Mouse (Mus musculus) gastrocnemius, adult 2 months (tissue): Measurements from ENCODE around the gene Pex6. TPM values are rescaled to one million over a fixed set of nuclear protein-coding genes. Genes with fewer than 3 reads are reported as not detected.

Experiments
- DNase-seq: peaks from one replicate; pipeline ENCODE4 v3.0.0; 2022
- H3K27ac ChIP-seq: fragments of 200-600 bp; 2 replicates; pipeline ENCODE4 v1.8.1; 2022; ENCODE audit warnings: mild to moderate bottlenecking
- H3K4me3 ChIP-seq: fragments of 200-600 bp; 2 replicates; pipeline ENCODE4 v1.8.1; 2022; ENCODE audit warnings: mild to moderate bottlenecking, moderate library complexity
- CTCF ChIP-seq: fragments of 200-600 bp; IDR thresholded peaks from 2 replicates; pipeline ENCODE4 v1.8.1; 2022; ENCODE audit warnings: antibody characterized with exemption, mild to moderate bottlenecking, moderate library complexity
- intact Hi-C: fragments of 180-260 bp; cut with DNase I; formaldehyde crosslinking; loops from one replicate; pipeline ENCODE4 v1.15.1; 2025
- total RNA-seq, 2 experiments: library from RNA; stranded (reverse); gene quantifications; 2 replicates each; pipeline ENCODE4 v1.2.3; 2021

Gene Pex6
- total RNA-seq, 2 experiments from 2014 or later = 13.4 to 21.8 TPM

DNA sequence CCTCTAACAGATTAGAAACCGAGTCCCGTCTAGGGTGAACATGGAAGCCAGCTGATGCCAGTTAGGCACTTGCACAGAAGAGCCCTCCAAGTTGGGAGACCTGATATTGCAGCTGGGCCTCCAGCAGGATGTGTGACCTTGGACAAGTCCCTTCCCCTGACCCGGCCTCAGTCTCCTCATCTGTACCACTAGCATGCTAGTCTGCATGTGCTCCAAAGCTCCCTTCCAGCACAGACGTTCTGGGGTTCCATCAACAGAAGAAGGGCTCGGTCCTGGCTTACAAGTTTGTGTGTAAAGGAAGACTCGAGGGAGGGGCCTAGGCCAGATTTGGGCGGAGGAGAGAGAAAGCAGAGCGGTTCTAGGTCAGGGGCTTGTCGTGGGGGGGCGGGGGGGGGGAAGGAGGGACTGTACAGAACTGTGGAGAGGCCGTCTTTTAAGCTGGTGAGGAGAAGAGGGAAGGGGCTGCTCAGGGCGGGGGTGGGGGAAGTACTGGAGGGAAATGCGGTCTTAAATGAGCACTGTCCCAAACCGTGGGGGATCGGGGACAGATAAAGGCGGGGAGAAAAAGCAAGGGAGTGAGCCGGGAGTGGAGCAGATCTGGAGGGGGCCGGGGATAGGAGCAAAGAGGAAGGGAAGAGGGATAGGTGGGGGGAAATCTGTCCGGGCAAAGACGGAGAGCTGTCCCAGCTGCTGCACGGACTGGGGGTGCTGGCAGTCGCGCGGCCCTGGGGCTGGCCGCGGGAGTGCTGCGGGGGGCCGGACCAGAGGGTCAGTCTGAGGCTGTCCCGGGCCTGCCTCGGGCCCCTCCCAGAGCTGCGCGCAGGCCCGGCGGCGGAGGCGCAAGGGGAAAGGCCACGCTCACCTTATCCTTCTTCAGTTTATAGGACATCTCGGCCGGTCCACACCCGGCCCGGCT lies 7.0 kb upstream of the Pex6 start:
- peak overlapping the region; percentile 92 for H3K27ac ChIP-seq
- H3K4me3 ChIP-seq = peak overlapping the region; percentile 74
- no peak for DNase-seq
- TF ChIP-seq CTCF = no peak
- intact Hi-C loops = loop anchor here (10.0 kb wide), 1 partner anchor 149 kb away; the partner anchor contains the start of gene Srf

DNA sequence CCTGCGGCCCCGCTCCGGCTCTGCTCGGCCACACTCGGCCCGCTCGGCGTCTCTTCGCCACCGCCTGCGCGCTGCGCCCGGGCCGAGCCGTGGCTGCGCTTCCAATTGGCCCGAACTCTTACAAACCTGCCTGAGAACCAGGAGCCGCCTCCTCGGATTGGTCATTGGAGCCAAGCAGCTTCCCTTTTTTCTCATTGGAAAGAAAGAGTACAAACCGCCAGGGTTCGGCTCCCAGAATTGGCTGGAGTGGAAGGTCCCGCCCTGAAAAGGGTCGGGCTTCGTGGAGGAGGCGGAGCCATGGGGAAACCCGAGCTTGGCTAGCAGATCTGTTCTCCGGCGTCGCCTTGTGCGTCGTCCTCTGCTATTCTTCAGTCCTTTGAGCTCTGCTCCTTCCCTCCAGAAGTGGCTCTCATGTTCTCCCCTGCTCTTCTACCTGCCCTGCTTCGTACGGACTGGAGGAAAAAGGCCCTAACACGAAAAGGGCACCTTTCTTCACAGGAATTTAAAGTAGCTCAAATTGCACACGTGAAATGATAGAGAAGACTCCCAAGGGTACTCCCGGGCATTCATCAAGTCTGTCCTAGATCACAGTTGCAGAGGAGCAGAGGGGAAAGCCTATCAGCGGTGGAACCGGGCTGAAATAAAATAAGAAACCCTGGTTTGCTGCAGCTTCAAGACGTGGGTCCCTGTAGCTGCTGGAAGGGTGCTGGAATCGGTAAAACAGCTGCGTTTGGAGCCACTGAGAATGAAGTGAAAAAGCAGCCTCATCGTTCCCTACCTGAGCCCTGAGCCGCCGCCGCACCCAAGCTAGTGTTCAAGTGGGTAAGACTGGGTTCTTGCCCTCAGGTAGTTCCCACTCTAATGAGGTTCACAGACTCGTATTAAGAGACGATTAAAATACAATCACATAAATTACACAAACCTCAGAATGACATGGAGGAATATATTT lies 6.1 kb upstream of the Pex6 start, which contains the start of gene Ppp2r5d:
Gene Ppp2r5d, minus strand, starts transcription at position 225 of the 949 bp plus-strand sequence.
- TF ChIP-seq CTCF = no peak
- H3K27ac ChIP-seq = peak within 1 kb of the TSS; percentile 92
- intact Hi-C loops = loop anchor here (1.0 to 10.0 kb wide), 2 partner anchors 24 to 150 kb away; partner anchors contain the start of gene Srf
- peak; percentile 96 for DNase-seq
- H3K4me3 ChIP-seq = peak within 1 kb of the TSS; percentile 74

DNA sequence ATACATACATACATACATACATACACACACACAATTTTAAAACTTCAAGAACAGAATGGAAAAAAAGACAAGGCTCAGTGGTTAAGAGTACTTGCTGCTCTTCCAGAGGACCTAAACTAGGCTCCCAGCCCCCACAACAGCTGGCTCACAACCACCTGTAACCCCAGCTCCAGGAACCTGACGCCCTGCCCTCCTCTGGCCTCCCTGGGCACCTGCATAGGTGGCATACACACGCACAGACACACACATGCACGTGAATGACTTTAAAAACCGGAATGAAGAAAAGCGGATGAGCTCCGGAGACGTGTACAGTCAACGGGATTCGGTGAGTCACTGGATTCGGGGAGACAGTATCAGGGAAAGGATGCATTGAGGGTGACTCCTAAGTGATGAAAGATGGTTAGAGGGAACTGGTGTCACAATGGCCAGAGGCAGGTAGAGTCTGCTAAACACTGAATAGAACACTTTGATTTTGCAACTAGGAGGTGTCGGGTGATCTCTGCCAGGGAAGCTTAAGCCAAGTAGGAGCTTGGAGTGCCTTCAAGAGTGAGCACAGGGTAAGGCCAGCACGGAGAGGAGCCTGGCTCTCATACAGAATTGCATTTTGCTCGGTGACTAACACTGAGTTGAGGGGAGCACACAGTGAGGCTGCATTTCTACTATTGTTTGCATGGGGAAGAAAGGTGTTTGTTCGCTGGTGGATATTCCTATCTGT lies 4.7 kb upstream of the Pex6 start:
- TF ChIP-seq CTCF = no peak
- peak; percentile 59 for DNase-seq
- intact Hi-C loops = loop anchor here (10.0 kb wide), 1 partner anchor 152 kb away; the partner anchor contains the start of gene Srf
- Histone ChIP-seq H3K27ac (peak overlapping the region; percentile 38), H3K4me3 (no peak overlapping the region)

DNA sequence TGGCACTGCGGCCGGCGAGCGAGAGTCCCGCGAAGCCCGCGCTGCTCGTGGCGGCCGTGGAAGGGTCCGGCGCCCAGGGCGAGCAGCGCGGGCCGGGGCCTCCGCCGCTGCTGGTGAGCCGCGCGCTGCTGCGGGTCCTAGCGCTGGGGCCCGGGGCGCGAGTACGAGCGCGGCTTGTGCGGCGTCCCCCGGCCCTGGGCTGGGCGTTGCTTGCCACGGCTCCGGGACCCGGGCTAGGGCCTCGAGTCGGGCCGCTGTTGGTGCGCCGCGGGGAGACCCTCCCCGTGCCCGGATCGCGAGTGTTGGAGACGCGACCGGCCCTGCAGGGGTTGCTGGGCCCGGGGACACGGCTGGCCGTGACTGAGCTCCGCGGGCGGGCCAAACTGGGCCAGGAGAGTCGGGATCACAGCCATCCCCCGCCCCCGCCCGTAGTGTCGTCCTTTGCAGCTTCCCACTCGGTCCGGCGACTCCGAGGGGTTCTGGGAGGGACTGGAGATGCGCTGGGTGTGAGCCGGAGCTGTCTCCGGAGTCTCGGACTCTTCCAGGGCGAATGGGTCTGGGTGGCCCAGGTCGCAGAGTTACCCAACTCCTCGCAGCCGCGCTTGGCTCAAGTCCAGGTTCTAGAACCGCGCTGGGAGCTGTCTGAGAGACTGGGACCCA lies 479 bp downstream of the Pex6 start:
- peak overlapping the region; percentile 93 for H3K27ac ChIP-seq
- H3K4me3 ChIP-seq = peak overlapping the region; percentile 91
- intact Hi-C loops = loop anchor here (2.0 kb wide), 1 partner anchor 67 kb away; no protein-coding TSS in a partner anchor
- DNase-seq = peak; percentile 73
- no peak for TF ChIP-seq CTCF

DNA sequence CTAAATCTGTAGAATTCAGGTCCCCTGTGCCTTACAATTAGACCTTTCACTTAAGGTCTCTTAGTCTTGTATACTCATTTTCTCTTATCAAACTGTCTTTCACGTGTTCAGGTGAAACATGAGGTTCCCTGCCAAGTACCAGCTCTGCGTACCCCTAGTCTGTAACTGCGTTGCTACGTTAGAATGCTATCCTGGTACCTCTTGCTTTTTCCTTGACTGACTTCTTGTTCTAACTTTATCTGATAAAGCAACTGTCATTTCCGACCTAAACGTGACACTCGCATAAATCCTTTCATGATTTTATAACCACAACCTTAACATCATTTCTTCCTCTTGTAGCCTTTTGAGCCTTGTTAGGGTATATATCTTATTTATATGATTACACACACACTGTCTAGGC lies 1.2 kb downstream of the Pex6 start:
- intact Hi-C loops = loop anchor here (2.0 kb wide), 1 partner anchor 68 kb away; no protein-coding TSS in a partner anchor
- DNase-seq = no peak

DNA sequence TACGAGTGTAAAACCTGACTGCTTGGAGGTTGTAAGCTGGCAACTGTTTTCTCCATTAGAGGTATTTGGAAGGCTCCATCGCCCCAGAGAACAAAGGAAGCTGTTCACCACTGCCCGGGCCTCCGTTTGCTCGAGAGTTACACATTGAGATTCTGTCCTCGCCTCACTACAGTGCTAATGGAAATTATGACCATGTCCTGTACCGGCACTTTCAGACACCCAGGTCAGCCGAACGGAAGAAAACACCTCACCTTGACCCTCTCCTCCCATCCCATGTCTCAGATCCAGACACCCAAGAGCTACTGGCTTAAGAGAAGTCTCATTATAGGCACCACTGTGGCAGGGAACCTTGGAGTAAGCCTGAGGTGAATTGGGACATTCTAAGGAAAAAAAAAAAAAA lies 2.6 kb downstream of the Pex6 start:
- no peak for DNase-seq
- intact Hi-C loops = loop anchor here (2.0 kb wide), 1 partner anchor 69 kb away; no protein-coding TSS in a partner anchor
- Histone ChIP-seq H3K4me3 (no peak overlapping the region), H3K27ac (no peak overlapping the region)
- no peak for TF ChIP-seq CTCF

More for the DNA sequence above, 1.2 kb downstream of the Pex6 start:
- TF ChIP-seq CTCF = no peak
- peak overlapping the region; percentile 91 for H3K4me3 ChIP-seq
- peak overlapping the region; percentile 93 for H3K27ac ChIP-seq

DNA sequence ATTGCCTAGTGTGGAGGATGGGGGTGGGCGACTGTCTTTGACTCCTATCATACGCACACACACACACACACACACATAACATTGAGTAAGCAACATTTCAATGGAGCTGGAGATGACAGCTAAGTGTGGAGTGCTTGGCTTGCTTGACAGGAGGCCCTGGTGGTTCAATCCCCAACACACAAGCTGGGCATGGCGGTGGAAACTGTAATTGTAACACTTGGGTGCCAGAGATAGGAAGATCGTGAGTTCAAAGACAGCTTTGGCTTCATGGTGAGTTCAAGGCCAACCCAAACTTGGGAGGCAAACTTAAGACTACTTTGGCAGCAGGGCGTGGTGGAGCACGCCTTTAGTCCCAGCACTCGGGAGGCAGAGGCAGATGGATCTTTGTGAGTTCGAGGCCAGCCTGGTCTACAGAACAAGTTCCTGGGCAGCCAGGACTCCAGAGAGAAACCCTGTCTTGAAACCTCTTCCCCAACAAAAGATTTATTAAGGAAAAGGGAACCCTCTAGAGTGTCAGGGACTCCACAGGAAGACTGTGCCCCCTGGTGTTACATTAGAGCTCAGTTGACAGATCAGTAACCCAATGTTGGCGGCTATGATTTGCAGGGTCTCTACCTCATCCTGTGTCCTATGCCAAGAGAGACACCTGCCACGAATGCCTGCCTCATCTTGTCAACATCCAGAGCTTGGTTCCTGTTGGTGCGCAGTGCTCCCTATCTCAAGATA lies 3.7 kb downstream of the Pex6 start:
- Histone ChIP-seq H3K27ac (no peak overlapping the region), H3K4me3 (no peak overlapping the region)
- intact Hi-C loops = no loop called here
- peak; percentile 52 for TF ChIP-seq CTCF
- no peak for DNase-seq

DNA sequence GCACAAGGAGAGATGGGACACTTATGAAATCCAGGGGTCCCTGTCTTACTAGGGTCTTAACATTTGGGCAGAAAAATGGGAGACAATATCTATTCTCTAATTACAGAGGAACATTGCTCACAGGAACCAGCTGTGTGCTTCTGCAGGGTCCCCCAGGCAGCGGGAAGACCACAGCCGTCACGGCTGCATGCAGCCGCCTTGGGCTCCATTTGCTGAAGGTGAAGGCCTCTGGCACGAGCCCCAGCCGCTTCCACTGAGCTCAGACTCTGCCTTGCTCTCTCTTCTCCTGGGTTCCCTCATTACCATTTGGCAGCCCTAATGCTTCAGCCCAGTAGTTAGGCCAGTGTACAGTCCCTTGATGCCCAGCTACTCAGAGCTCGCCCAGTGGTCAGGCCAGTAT lies 9.8 kb downstream of the Pex6 start:
- intact Hi-C loops = no loop called here

DNA sequence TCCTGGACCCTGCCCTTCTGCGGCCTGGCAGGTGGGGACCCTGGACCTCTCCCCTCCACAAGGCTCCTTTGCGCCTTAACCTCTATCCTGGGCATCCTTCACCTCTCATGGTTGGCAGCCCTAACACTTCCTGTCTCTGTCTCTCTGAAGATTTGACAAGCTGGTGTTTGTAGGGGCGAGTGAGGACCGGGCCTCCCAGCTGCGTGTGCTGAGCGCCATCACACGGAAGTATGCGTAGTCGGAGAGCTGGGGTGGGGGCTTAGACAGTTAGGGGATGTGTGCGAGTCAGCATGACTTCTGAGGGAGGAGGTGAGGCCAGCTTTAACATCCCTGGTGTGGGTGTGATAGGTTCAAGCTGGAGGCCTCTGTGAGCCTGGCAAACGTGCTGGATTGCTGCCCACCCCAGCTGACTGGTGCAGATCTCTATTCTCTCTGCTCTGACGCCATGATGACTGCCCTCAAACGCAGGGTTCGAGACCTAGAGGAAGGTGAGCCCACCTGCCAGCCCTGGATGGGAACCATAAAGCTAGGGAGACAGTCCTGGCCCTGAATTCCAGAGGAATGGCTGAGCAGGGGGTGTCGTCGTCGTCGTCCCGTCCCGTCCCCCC lies 13.3 kb downstream of the Pex6 start:
- intact Hi-C loops = loop anchor here (2.0 kb wide), 1 partner anchor 200 kb away; no protein-coding TSS in a partner anchor
- Histone ChIP-seq H3K4me3 (no peak overlapping the region), H3K27ac (no peak overlapping the region)
- DNase-seq = no peak
- no peak for TF ChIP-seq CTCF

More for the DNA sequence above, 9.8 kb downstream of the Pex6 start:
- no peak overlapping the region for H3K27ac ChIP-seq
- DNase-seq = no peak
- no peak for TF ChIP-seq CTCF
- no peak overlapping the region for H3K4me3 ChIP-seq

DNA sequence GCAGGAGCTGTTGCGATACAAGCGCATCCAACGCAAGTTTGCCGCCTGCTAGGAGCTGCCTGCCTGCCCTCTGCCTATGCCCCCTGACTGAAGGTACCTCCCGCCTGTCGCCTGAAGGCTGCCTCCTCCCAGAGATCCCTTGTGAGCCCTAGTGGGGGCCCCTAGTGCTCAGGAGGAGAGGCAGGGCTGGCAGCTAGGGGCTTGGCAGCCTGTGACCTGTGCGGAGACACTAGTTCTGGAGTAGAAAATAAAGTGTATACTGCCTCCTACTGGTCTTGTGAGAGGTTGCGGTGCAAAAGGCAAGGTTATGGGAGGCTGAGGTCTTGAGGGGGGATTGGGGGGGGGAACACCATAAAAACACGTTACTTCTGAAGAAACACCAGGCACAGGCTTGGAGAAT lies 14.0 kb downstream of the Pex6 start:
- intact Hi-C loops = loop anchor here (2.0 kb wide), 1 partner anchor 200 kb away; no protein-coding TSS in a partner anchor
- Histone ChIP-seq H3K4me3 (no peak overlapping the region), H3K27ac (no peak overlapping the region)

More for the DNA sequence above, 14.0 kb downstream of the Pex6 start:
- DNase-seq = peak; percentile 63
- TF ChIP-seq CTCF = peak; percentile 62
